Mouse (Mus musculus) heart, adult 2 months (tissue): ENCODE results near the gene Idua.

Experiments
- CTCF ChIP-seq: fragments of 200-600 bp; IDR thresholded peaks from 2 replicates; pipeline ENCODE4 v1.8.1; 2022; ENCODE audit warnings: antibody characterized with exemption, mild to moderate bottlenecking, moderate library complexity
- POLR2A ChIP-seq: fragments of 200-500 bp; IDR thresholded peaks from 2 replicates; pipeline ENCODE4 v1.6.1; 2011; ENCODE audit warnings: mild to moderate bottlenecking, low read depth, low read length, control low read depth; ENCODE audit not compliant: insufficient read depth

- TF ChIP-seq CTCF (no peak), POLR2A (no peak)
Measured at GRCm38 (mm10) chr5:108647820-108648465, 12.2 kb upstream of the Idua start.
